Mouse (Mus musculus): ENCODE data around the gene Nav2.
A peak's percentile ranks its signal among the peaks of the same experiment; 100 is the strongest.

Nav2 gene

GRCm38 (mm10) chr7:49255053-49255452, 346.5 kb downstream of the Nav2 start:
- peak in 1 of 2 experiments; percentile 34 for DNase-seq

GRCm38 (mm10) chr7:49257234-49257906, 348.9 kb downstream of the Nav2 start:
- DNase-seq: peak in 1 of 2 experiments; percentile 43

- DNase-seq: peak in 1 of 2 experiments; percentile 28
Observed at GRCm38 (mm10) chr7:49258088-49258487, 349.6 kb downstream of the Nav2 start.

GRCm38 (mm10) chr7:49261941-49262511, 353.5 kb downstream of the Nav2 start:
- peak; percentile 65 to 79 for DNase-seq

- peak; percentile 73 to 82 for DNase-seq
Observed at GRCm38 (mm10) chr7:49266422-49266821, 357.9 kb downstream of the Nav2 start.

GRCm38 (mm10) chr7:49267621-49268325, 359.3 kb downstream of the Nav2 start:
- peak; percentile 83 to 85 for DNase-seq

- no peak for DNase-seq
Observed at GRCm38 (mm10) chr7:49268401-49268921, 359.9 kb downstream of the Nav2 start.

- DNase-seq: no peak
Observed at GRCm38 (mm10) chr7:49270855-49271254, 362.3 kb downstream of the Nav2 start.

- DNase-seq: peak; percentile 87 to 90
Observed at GRCm38 (mm10) chr7:49272445-49273439, 364.2 kb downstream of the Nav2 start.

GRCm38 (mm10) chr7:49273907-49274656, 365.6 kb downstream of the Nav2 start:
- DNase-seq: no peak

GRCm38 (mm10) chr7:49274676-49275075, 366.2 kb downstream of the Nav2 start:
- peak; percentile 69 to 82 for DNase-seq

GRCm38 (mm10) chr7:49276163-49276562, 367.6 kb downstream of the Nav2 start:
- no peak for DNase-seq

- no peak for DNase-seq
Observed at GRCm38 (mm10) chr7:49277685-49278084, 369.2 kb downstream of the Nav2 start.

- no peak for DNase-seq
Observed at GRCm38 (mm10) chr7:49278531-49278930, 370.0 kb downstream of the Nav2 start.

- DNase-seq: no peak
Observed at GRCm38 (mm10) chr7:49280427-49280826, 371.9 kb downstream of the Nav2 start.

- no peak for DNase-seq
Observed at GRCm38 (mm10) chr7:49282446-49282845, 373.9 kb downstream of the Nav2 start.

GRCm38 (mm10) chr7:49283507-49284361, 375.2 kb downstream of the Nav2 start:
- DNase-seq: no peak

GRCm38 (mm10) chr7:49288186-49288585, 379.7 kb downstream of the Nav2 start:
- DNase-seq: no peak

- DNase-seq: no peak
Observed at GRCm38 (mm10) chr7:49290308-49290707, 381.8 kb downstream of the Nav2 start.

- no peak for DNase-seq
Observed at GRCm38 (mm10) chr7:49291208-49291892, 382.8 kb downstream of the Nav2 start.
